Mouse (Mus musculus): ENCODE data around the gene Olfr180.

Olfr180 gene

GRCm38 (mm10) chr16:58929292-58929691, at the start of gene Olfr180:
TSS of gene Olfr180 (minus strand) at chr16:58929392.
- DNase-seq (ENCODE audit: inconsistent age in 2 of 2, low spot score in 1 of 2): no peak

- DNase-seq (ENCODE audit: inconsistent age in 2 of 2, low spot score in 1 of 2): no peak
Measured at GRCm38 (mm10) chr16:58928655-58929054, 537 bp downstream of the Olfr180 start, which contains the start of gene Olfr181. TSS of gene Olfr181 (minus strand) at chr16:58928755.

GRCm38 (mm10) chr16:58891963-58892362, 37.2 kb downstream of the Olfr180 start, which contains the start of gene Olfr178:
TSS of gene Olfr178 (minus strand) at chr16:58892063.
- DNase-seq (ENCODE audit: inconsistent age in 2 of 2, low spot score in 1 of 2): no peak

- no peak for DNase-seq (ENCODE audit: inconsistent age in 2 of 2, low spot score in 1 of 2)
Measured at GRCm38 (mm10) chr16:58884416-58884815, 44.8 kb downstream of the Olfr180 start.

- DNase-seq (ENCODE audit: inconsistent age in 2 of 2, low spot score in 1 of 2): no peak
Measured at GRCm38 (mm10) chr16:58874668-58875067, 54.5 kb downstream of the Olfr180 start, which contains the start of gene Olfr177. TSS of gene Olfr177 (minus strand) at chr16:58874768.
